Mouse (Mus musculus) macrophage (primary cell): ENCODE results near the gene Ckmt1. TPM values are rescaled to one million over a fixed set of nuclear protein-coding genes. Genes with fewer than 3 reads are reported as not detected.

Source experiments
- H3K27ac ChIP-seq: fragments of 350-480 bp; formaldehyde crosslinking; 2 replicates; pipeline ENCODE4 v1.9.0; 2021
- H3K36me3 ChIP-seq: fragments of 350-480 bp; formaldehyde crosslinking; 2 replicates; pipeline ENCODE4 v1.9.0; 2021; ENCODE audit errors: inconsistent target
- H3K4me3 ChIP-seq: fragments of 350-480 bp; formaldehyde crosslinking; 2 replicates; pipeline ENCODE4 v1.9.0; 2021; ENCODE audit errors: inconsistent target
- H3K79me2 ChIP-seq: fragments of 350-480 bp; formaldehyde crosslinking; 2 replicates; pipeline ENCODE4 v1.9.0; 2021; ENCODE audit errors: inconsistent target
- WGBS: methylation state at CpG from one replicate; pipeline ENCODE4 v1.1.7; 2026; ENCODE audit warnings: inconsistent platforms; ENCODE audit not compliant: missing documents; 5-methylcytosine and 5-hydroxymethylcytosine counted together
- polyA plus RNA-seq: library from polyadenylated mRNA; stranded (reverse); fragments of 250-400 nt; gene quantifications from 3 replicates; pipeline ENCODE4 v1.2.4, GENCODE M21; 2018; ENCODE audit warnings: inconsistent platforms
- total RNA-seq, 78 experiments: library from RNA; depleted of rRNA; stranded (reverse); fragments of 250-400 nt; gene quantifications; 1 replicate in 9 of 78; 2 replicates in 24 of 78; 3 replicates in 43 of 78; 4 replicates in 2 of 78; pipeline ENCODE4 v1.2.4; 2018; ENCODE audit warnings: inconsistent platforms in 56 of 78

The Ckmt1 gene
- not detected for total RNA-seq (2018; cell fraction: chromatin; rRNA removed)
- not detected for total RNA-seq (2018; cell fraction: cytosol; rRNA removed)
- total RNA-seq (2018; cell fraction: nucleus; rRNA removed), result not detected
- polyA plus RNA-seq, result not detected in 3 replicates

GRCm38 (mm10) chr2:121357494-121357893 is at the start of gene Ckmt1:
Ckmt1 (plus strand) TSS chr2:121357714.
- WGBS, result 74% methylated on average over 5 of the region's 5 CpGs
- Histone ChIP-seq H3K79me2 (no peaks in the 10 kb centered on the region), H3K36me3 (no peaks in the 10 kb centered on the region), H3K27ac (no peak within 1 kb of the TSS), H3K4me3 (no peak within 1 kb of the TSS)

- 13% methylated on average over 5 of the region's 5 CpGs for WGBS
- H3K27ac ChIP-seq, result no peak overlapping the region
Observed at GRCm38 (mm10) chr2:121308997-121309416, 48.5 kb upstream of the Ckmt1 start.

GRCm38 (mm10) chr2:121316278-121316677 is 41.2 kb upstream of the Ckmt1 start:
- 84% methylated on average over 8 of the region's 8 CpGs for WGBS
- Histone ChIP-seq H3K79me2 (no peaks in the 10 kb centered on the region), H3K36me3 (0 out of 2 replicates have a peak, but pooled peaks cover 2% of the 10 kb centered on the region), H3K27ac (no peak overlapping the region), H3K4me3 (no peak overlapping the region)

More at GRCm38 (mm10) chr2:121308997-121309416, 48.5 kb upstream of the Ckmt1 start:
- no peaks in the 10 kb centered on the region for H3K36me3 ChIP-seq
- H3K79me2 ChIP-seq, result no peaks in the 10 kb centered on the region
- H3K4me3 ChIP-seq, result no peak overlapping the region

GRCm38 (mm10) chr2:121323041-121323440 is 34.5 kb upstream of the Ckmt1 start:
- Histone ChIP-seq H3K27ac (no peak overlapping the region), H3K36me3 (0 out of 2 replicates have a peak, but pooled peaks cover 5% of the 10 kb centered on the region), H3K4me3 (no peak overlapping the region), H3K79me2 (no peaks in the 10 kb centered on the region)
- 93% methylated on average over 10 of the region's 10 CpGs for WGBS

GRCm38 (mm10) chr2:121323693-121324470 is 33.6 kb upstream of the Ckmt1 start:
- Histone ChIP-seq H3K4me3 (no peak overlapping the region), H3K27ac (no peak overlapping the region), H3K36me3 (0 out of 2 replicates have a peak, but pooled peaks cover 5% of the 10 kb centered on the region), H3K79me2 (no peaks in the 10 kb centered on the region)
- WGBS, result 74% methylated on average over 10 of the region's 10 CpGs

GRCm38 (mm10) chr2:121329492-121329891 is 28.0 kb upstream of the Ckmt1 start:
- Histone ChIP-seq H3K4me3 (no peak overlapping the region), H3K36me3 (0 out of 2 replicates have a peak, but pooled peaks cover 4% of the 10 kb centered on the region), H3K27ac (no peak overlapping the region), H3K79me2 (no peaks in the 10 kb centered on the region)
- WGBS, result 75% methylated on average over 2 of the region's 2 CpGs

- Histone ChIP-seq H3K36me3 (no peaks in the 10 kb centered on the region; the same call in 1 of the 2 replicates), H3K79me2 (no peaks in the 10 kb centered on the region)
Observed at GRCm38 (mm10) chr2:121339057-121339456, 18.5 kb upstream of the Ckmt1 start.

GRCm38 (mm10) chr2:121353156-121353555 is 4.4 kb upstream of the Ckmt1 start:
- H3K36me3 ChIP-seq, result peaks cover 17% of the 10 kb centered on the region; the same call in 1 of the 2 replicates
- 76% methylated on average over 8 of the region's 8 CpGs for WGBS
- no peak overlapping the region for H3K27ac ChIP-seq
- H3K79me2 ChIP-seq, result no peaks in the 10 kb centered on the region
- no peak overlapping the region for H3K4me3 ChIP-seq

More at GRCm38 (mm10) chr2:121339057-121339456, 18.5 kb upstream of the Ckmt1 start:
- Histone ChIP-seq H3K27ac (no peak overlapping the region), H3K4me3 (no peak overlapping the region)

GRCm38 (mm10) chr2:121354378-121354777 is 3.1 kb upstream of the Ckmt1 start:
- H3K27ac ChIP-seq, result no peak overlapping the region
- peak overlapping the region; percentile 94 for H3K4me3 ChIP-seq
- H3K36me3 ChIP-seq, result 0 out of 2 replicates have a peak, but pooled peaks cover 6% of the 10 kb centered on the region
- WGBS, result 7% methylated on average over 6 of the region's 6 CpGs
- no peaks in the 10 kb centered on the region for H3K79me2 ChIP-seq

GRCm38 (mm10) chr2:121354820-121355592 is 2.5 kb upstream of the Ckmt1 start, which contains the start of gene Ppip5k1:
Ppip5k1 (minus strand) TSS chr2:121355396.
- Histone ChIP-seq H3K36me3 (no peaks in the 10 kb centered on the region), H3K4me3 (peak within 1 kb of the TSS; percentile 94), H3K27ac (0 out of 2 replicates have a peak within 1 kb of the TSS, but pooled peaks have one; percentile 12), H3K79me2 (no peaks in the 10 kb centered on the region)
- 2% methylated on average over 53 of the region's 58 CpGs for WGBS

GRCm38 (mm10) chr2:121357961-121358360 is 447 bp downstream of the Ckmt1 start:
- Histone ChIP-seq H3K4me3 (no peak overlapping the region), H3K27ac (no peak overlapping the region), H3K79me2 (no peaks in the 10 kb centered on the region), H3K36me3 (no peaks in the 10 kb centered on the region)
- 4% methylated on average over 4 of the region's 4 CpGs for WGBS

GRCm38 (mm10) chr2:121358381-121358780 is 867 bp downstream of the Ckmt1 start:
- no peaks in the 10 kb centered on the region for H3K36me3 ChIP-seq
- H3K4me3 ChIP-seq, result no peak overlapping the region
- 3% methylated on average over 16 of the region's 16 CpGs for WGBS

GRCm38 (mm10) chr2:121359461-121359860 is 1.9 kb downstream of the Ckmt1 start:
- Histone ChIP-seq H3K36me3 (no peaks in the 10 kb centered on the region), H3K27ac (no peak overlapping the region), H3K79me2 (no peaks in the 10 kb centered on the region), H3K4me3 (no peak overlapping the region)
- 70% methylated on average over 4 of the region's 4 CpGs for WGBS

More at GRCm38 (mm10) chr2:121358381-121358780, 867 bp downstream of the Ckmt1 start:
- H3K79me2 ChIP-seq, result no peaks in the 10 kb centered on the region
- H3K27ac ChIP-seq, result no peak overlapping the region

GRCm38 (mm10) chr2:121363656-121364055 is 6.1 kb downstream of the Ckmt1 start:
- Histone ChIP-seq H3K36me3 (no peaks in the 10 kb centered on the region), H3K79me2 (no peaks in the 10 kb centered on the region), H3K4me3 (no peak overlapping the region), H3K27ac (no peak overlapping the region)
- WGBS, result 84% methylated on average over 3 of the region's 3 CpGs
